Mouse (Mus musculus) adrenal gland, postnatal 36 days (tissue): ENCODE measurements around the gene Rhox11. TPM values are rescaled to one million over a fixed set of nuclear protein-coding genes. Genes with fewer than 3 reads are reported as not detected.
"Not testable (repeated sequence)": the region's sequence is repeated elsewhere in the genome, so short reads cannot be mapped to it uniquely, and the experiment has no call there.

ENCODE experiments used
- DNase-seq, 2 experiments: peaks; one replicate each; pipeline ENCODE4 v3.0.0; 2021; ENCODE audit warnings: mixed read lengths in 1 of 2
- long read RNA-seq, 2 experiments: library from polyadenylated mRNA; stranded (forward); transcript quantifications; one replicate each; pipeline ENCODE4 v2.0.0; 2021; ENCODE audit warnings: borderline sequencing depth in 2 of 2
- total RNA-seq, 2 experiments: library from RNA; stranded (reverse); gene quantifications; 2 replicates each; pipeline ENCODE4 v1.2.3; 2021

The Rhox11 gene
- not detected for total RNA-seq
- long read RNA-seq, experiment 1: 0 reads
- long read RNA-seq, experiment 2: 0 reads

DNA sequence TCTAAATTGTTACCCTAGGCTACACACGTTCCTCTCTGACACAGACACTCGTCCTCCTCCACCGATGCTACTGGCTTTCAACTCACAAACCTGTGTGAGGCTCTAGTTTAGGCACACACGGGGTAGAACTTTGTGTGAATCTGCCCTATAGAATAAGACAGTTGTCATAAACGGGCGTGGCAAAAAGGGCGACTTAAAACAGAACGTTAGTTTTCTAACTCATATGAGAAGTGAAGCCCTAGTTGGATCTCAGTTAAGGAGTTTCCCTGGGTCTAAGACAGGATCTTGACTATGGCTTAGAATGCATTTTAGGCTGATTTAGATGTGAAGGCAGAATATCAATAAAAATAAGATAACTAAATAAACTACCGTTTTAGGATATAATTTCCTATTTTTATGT is at the start of gene Rhox11:
Gene Rhox11, minus strand, starts transcription at position 101 of the 400 bp plus-strand sequence.
- DNase-seq: no peak

DNA sequence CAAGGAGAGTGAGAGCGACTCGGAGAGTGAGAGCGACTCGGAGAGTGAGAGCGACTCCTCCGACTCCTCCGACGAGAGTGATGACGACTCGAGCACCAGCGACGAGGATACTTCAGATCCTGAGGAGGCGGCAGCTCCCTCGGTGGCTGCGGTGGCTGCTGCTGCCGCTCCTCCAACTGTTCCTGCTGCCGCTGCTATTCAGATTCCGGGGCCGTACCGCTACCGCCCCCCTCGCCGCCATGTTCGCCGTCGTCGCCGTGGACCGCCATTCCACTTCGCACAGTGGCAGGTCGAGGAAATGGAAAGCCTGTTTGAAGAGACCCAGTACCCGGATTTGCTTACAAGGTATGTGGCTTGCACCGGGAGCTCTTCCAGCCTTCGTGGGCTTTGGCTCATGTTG is 36.5 kb upstream of the Rhox11 start:
- DNase-seq: no peak

DNA sequence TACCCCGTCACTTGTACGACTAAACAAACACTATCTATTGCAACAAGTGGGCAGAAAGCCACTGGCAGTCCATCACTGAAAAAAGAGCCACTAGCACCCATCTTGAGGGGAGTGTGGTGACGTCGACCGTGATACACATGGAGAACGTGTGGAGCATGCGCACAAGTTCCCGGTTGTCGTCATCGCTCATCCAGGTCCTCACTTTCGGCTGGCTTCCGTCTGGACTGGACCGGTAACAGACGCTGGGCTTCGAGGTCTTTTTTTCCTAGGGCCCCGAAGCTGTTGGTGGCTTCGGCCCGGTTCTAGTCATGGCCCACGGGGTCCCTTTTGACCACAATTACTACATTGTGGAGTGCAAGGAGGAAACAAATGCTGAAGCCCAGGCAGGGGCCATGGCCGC is 36.0 kb upstream of the Rhox11 start, which contains the start of gene Rhox13:
Gene Rhox13, plus strand, starts transcription at position 238 of the 400 bp plus-strand sequence.
- DNase-seq: no peak

DNA sequence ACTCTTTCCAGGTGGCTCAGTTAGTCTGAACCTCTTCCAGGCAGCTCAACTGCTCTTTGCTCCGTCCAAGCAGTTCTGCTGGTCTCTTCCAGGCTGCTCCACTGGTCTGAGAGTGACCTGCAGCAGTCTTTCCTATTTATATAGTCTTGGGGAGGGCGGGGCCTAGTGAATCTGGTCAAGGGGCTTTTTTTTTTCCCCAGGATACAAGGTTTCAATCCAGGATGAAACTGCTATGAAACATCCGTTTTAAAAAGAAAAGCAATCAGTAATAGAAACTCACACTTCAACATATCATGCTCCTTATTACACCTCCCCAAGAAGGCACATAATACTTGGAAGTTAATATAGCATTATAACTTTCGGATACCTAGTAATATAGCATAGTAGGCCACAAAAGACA is 25.9 kb upstream of the Rhox11 start, which contains the start of gene Rhox12:
Gene Rhox12, minus strand, starts transcription at position 101 of the 400 bp plus-strand sequence.
- DNase-seq: no peak

DNA sequence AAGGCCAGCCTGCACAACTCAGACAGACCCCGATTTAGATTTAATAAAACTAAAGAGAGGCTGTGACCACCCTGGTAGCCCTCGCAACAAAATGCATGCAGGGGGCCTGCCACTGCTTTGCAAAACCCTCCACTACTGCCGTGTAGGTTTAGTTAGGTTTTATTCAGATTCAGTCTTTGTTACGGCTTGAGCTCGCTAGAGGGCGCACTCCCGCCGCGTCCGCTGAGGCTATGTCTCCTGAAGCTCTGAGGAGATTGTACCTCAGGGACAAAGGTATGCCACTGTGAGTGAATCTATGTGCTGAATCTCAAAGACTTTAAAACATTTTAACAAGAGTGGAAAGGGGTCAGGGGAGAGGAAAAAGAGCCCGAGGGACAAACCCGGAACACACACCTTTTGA is 715 bp downstream of the Rhox11 start:
- peak; percentile 59 to 76 for DNase-seq

DNA sequence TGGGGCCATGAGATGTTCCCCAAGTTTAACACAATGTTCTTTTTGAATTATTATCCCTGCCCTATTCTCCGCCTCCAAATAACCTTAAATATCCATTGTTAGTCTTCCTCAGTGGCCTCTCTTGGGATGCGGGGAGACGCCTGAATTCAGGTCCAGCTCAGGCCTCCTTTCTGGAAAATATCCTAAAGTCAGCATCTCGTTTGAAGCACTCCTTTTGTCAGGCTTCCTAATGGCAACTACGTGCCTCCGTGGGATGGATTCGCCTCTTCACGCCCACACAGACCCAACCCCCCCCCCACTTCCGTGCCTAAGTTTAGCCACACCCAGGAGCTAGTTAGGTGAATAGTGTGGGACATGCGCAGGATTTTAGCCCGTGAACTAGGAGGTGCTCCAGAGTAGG is 18.8 kb downstream of the Rhox11 start, which contains the start of gene Rhox10:
Gene Rhox10, plus strand, starts transcription at position 301 of the 400 bp plus-strand sequence.
- DNase-seq: no peak

DNA sequence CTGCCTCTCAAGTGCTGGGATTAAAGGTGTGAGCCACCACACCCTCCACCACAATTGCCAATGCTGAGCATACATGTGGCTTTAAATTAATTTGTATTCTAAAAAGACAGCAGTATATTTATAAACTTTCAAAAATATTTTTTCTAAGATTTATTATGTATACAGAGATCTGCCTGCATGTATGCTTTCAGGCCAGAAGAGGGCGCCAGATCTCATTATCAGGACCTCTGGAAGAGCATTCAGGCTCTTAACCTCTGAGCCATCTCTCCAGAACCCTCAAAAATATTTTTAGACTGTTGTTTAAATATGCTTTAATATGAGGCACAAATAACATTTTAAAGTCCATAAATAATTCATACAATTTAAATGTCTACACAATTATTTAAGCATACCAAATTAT is 23.4 kb downstream of the Rhox11 start:
- DNase-seq: peak; percentile 3 to 17

DNA sequence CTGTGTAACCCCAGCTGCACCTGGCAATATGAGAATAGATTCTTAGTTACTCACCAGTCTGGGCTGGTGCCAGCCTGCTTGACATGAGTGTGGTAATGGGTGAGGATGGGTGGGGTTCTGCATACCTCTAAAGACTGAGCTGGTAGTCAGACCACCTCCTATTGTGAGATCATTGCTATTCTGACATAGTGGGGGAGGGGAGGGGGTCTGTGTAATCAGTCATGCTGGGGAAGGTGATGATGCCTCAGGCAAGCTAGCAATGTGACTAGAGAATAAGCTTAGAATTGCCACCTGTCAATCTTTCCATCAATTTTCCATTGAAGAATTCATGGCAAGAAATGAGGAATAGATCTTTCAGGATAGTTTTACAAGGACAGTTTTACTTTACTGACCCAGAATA is 41.9 kb downstream of the Rhox11 start, which contains the start of gene Btg1-ps2:
Gene Btg1-ps2, minus strand, starts transcription at position 101 of the 400 bp plus-strand sequence.
- not testable (repeated sequence) for DNase-seq

DNA sequence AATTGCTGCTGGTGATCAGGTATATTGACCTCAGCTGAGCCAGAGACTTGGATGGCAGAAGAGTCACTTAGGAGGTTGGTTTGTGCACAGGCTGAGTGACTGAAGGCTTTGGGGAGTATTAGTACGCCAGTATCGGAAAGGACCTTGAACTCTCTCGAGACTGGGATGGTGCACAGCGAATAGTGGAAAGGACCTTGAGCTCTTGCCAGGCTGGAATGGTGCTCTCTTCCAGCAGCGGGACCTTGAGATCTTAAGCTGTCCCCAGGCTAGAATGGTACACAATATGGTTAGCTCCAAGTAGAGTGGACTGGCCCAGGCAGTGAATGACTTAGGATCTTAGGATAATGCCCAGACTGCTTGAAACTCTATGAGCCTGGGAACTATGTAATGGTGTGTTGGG is 45.3 kb downstream of the Rhox11 start:
- DNase-seq: peak; percentile 53 to 59

DNA sequence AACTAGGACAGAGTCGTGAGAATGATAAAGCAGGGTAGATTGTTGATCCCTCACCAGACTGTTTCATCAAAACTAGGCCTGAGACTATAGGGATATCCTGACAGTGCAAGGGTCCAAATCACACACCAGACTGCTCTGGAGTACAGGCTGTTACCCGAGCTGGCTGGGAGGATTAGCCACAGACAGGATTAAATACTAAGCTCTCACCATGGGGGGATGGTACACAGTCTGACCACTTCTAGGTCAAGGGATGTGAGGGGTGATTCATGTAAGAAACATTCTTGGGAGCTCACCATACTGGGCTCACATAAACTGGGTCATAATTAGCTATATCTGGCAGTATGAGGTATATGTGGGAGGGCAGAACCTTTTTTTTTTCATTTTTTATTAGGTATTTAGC is 51.1 kb downstream of the Rhox11 start:
- DNase-seq: no peak

Other genes with a start within 250 kb of the Rhox11 start
- not detected for gene Rhox8, start 206.2 kb downstream of the Rhox11 start, total RNA-seq
- gene Rhox7b, start 187.9 kb downstream of the Rhox11 start, total RNA-seq: not detected
- gene Rhox9, start 183.4 kb downstream of the Rhox11 start, total RNA-seq: not detected
- gene Btg1-ps1, start 66.3 kb downstream of the Rhox11 start, total RNA-seq: not detected
- gene Btg1-ps2, start 42.0 kb downstream of the Rhox11 start, total RNA-seq: not detected
- gene Rhox10, start 18.7 kb downstream of the Rhox11 start, total RNA-seq: not detected
- not detected for gene Rhox12, start 25.8 kb upstream of the Rhox11 start, total RNA-seq
- gene Rhox13, start 36.1 kb upstream of the Rhox11 start, total RNA-seq: not detected
- gene Zbtb33, start 104.7 kb upstream of the Rhox11 start, total RNA-seq: 10 to 100 TPM; 30.4 to 34.2 TPM
- 10 to 100 TPM; 16.1 to 21.5 TPM for gene Tmem255a, start 167.3 kb upstream of the Rhox11 start, total RNA-seq
- not detected for gene Atp1b4, start 231.0 kb upstream of the Rhox11 start, total RNA-seq